Comparison of ENCODE assay signal across 13 mouse cellular contexts in the genomic region with DNA sequence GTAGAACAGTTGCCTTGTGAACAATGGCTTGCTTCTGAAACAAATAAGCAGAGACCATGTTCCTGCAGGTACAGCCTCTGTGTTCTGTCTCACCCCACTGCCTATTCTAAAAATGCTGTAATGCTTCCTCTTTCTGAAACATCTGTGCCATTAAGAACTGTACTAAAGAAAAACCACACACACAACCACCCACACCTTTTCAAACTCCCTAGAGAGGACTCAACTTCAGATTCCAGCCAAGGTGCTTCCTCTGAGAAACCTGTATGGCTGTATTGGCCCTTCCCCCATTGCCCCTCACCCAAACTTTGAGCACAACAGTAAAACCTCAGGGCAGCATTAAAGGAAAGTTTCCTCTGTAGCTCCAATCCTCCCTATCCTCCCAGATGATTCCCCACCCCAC. TPM values are rescaled to one million over a fixed set of nuclear protein-coding genes. Genes with fewer than 3 reads are reported as not detected.
"Had no signal": no experiment of that assay in that cellular context is flagged by ENCODE, and none has a peak within 500 bp of the region (broad histone marks: within the 10 kb centered on the region; RNA-seq: fewer than 3 reads in every experiment).

No protein-coding gene starts in this region.

- H3K9me3 ChIP-seq: kidney, embryonic 15.5 days; limb, embryonic 13.5 days; liver, embryonic 12.5 days; midbrain, embryonic 10.5 days; neural tube, embryonic 15.5 days had no signal

- H3K9ac ChIP-seq: kidney, embryonic 15.5 days; limb, embryonic 13.5 days; liver, embryonic 12.5 days; neural tube, embryonic 15.5 days had no signal

- H3K36me3 ChIP-seq: kidney, embryonic 15.5 days; limb, embryonic 13.5 days; liver, embryonic 12.5 days; midbrain, embryonic 10.5 days; neural tube, embryonic 15.5 days had no signal

- DNase-seq: kidney, adult 2 months; kidney, postnatal 14 days; left cerebral cortex, postnatal 4 days; lung, postnatal 4 days; thymus, postnatal 25 days had no signal

- H3K4me2 ChIP-seq: kidney, embryonic 15.5 days; limb, embryonic 13.5 days; liver, embryonic 12.5 days; neural tube, embryonic 15.5 days had no signal

- H3K27me3 ChIP-seq: kidney, embryonic 15.5 days; limb, embryonic 13.5 days; liver, embryonic 12.5 days; neural tube, embryonic 15.5 days had no signal

- H3K4me3 ChIP-seq: kidney, embryonic 15.5 days; limb, embryonic 13.5 days; liver, embryonic 12.5 days; midbrain, embryonic 10.5 days; myocyte; neural tube, embryonic 15.5 days had no signal

- ATAC-seq: intestine, embryonic 16.5 days; liver, embryonic 12.5 days had no signal

- H3K4me1 ChIP-seq: kidney, embryonic 15.5 days; limb, embryonic 13.5 days; liver, embryonic 12.5 days; midbrain, embryonic 10.5 days; neural tube, embryonic 15.5 days had no signal

- H3K27ac ChIP-seq: kidney, embryonic 15.5 days; limb, embryonic 13.5 days; liver, embryonic 12.5 days; midbrain, embryonic 10.5 days; neural tube, embryonic 15.5 days had no signal

RNA-seq across cellular contexts. Expression of gene Bend5, which starts 15.0 kb away (rescaled TPM):
- total RNA-seq: megakaryocyte, adult 5-6 weeks had no signal
- polyA plus RNA-seq: myocyte had no signal
